Mouse (Mus musculus): ENCODE results near the gene Evl. TPM values are rescaled to one million over a fixed set of nuclear protein-coding genes. Genes with fewer than 3 reads are reported as not detected.

The Evl gene
- total RNA-seq, 2 experiments from 2014 or later: 407 to 409 TPM

DNA sequence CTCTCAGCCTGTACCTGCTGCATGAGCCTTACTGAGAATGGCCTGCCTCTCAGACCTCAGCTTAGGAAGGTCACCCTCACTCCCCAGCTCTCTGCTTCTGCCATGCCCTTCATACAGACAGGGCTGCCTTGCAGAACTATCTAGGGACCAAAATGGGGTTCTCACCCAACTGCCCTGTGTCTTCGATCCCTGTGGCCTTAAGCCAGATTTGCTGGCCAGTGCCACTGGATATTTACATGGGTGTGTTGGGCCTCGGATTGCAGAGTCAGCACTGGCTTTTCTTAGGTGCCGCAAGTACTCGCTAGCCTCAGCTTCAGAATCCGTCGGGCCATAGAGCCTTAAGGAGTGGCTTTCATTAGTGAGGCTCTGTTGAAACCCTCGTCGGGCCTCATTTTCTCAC lies 126.3 kb downstream of the Evl start:
- intact Hi-C loops (cut with DNase I): no loop called here
- DNase-seq (ENCODE audit: extremely low spot score in 1 of 2, low spot score in 2 of 2): no peak

DNA sequence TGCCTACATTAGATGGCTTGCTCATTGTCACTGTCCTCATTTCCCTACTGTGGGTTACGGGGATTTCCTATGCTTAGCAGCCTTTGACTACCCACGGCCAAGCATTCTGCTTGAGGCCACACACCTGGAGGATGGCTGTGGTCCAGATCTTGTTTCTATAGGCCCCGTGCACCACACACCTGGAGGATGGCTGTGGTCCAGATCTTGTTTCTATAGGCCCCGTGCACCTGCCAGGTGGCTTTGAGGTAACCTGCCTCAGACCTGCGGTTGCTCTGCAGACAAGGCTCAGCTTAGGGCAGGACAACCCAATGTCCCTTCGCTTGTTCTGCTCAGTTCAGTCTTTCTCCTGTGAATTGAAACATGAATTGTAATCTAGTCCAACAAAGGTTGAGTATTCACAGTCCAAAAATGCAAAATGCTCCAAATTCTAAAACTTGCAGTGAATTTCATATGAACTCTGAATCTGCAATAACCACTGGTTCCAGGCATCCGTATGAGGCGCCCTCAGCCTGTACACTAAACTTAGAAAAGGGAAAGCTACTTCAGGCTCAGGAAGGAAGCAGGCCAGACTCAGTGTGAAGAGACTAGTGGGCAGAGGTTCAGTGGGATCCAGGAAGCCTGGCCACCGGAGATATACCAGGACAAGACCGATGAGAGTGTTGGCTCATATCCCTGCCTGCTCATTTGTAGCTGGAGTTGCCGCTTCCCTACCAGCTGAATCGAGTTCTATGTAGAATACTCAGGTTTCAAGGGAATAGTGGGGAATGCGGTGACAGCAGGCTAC lies 127.9 kb downstream of the Evl start:
- intact Hi-C loops (cut with DNase I): no loop called here
- no peak for DNase-seq (ENCODE audit: extremely low spot score in 1 of 2, low spot score in 2 of 2)

DNA sequence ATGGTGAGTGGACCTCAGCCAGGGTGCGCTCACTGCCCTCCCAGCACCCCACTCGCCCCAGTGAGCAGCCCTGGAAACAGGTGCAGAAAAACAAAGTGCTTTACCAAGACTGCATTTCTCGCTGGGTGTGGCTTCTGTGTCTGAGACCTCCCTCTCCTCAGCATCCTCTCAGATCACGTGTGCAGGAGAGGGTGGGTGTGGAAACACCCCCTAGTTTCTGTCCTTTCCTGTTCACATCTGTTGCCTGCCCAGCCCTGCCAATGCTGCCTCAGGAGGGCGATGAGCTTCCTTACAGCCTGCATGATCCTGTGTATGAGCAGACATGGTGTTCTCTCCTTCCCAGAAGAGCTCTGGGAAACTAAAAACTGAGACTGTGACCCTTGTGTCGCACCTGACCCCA lies 131.9 kb downstream of the Evl start:
- intact Hi-C loops (cut with DNase I): no loop called here
- no peak for DNase-seq (ENCODE audit: extremely low spot score in 1 of 2, low spot score in 2 of 2)

DNA sequence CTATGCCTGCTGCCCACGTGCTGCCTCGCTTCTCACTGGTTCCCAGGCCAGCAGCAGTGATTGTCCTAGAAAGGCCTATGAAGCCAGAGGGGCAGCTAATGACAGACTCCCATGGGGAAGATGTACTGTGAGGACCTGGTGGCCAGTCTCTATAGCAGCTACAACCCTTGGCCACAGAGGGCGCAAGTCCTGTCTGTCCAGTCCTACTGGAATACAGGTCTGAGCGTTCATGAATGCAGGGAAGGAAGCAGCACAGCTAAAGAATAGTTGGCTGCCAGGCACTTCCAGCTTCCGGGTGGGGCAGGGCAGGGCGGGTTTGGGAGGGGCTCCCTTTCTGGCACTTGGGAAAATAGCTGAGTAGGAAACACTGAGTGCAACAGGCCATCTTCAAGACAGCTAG lies 132.4 kb downstream of the Evl start:
- DNase-seq (ENCODE audit: extremely low spot score in 1 of 2, low spot score in 2 of 2): no peak
- intact Hi-C loops (cut with DNase I): no loop called here

DNA sequence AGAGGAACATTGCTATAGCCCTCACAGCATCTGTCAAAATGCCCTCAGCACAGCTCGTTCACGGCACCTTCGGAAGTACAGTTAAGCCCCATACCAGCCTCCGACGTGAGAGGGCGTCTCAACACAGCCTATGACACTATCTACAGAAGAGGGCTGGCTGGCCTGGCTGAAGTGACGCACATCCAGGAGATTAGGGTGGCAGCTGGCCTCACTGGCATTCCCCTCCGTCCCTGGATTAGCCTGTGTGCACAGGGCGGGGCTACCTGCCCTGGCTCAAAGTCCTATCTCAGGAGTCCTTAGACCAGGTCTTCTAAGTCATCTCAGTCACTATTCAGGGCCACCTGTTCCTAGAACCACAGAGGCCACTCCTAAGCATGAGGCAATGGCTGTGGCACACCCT lies 134.6 kb downstream of the Evl start:
- intact Hi-C loops (cut with DNase I): no loop called here
- no peak for DNase-seq (ENCODE audit: extremely low spot score in 1 of 2, low spot score in 2 of 2)

DNA sequence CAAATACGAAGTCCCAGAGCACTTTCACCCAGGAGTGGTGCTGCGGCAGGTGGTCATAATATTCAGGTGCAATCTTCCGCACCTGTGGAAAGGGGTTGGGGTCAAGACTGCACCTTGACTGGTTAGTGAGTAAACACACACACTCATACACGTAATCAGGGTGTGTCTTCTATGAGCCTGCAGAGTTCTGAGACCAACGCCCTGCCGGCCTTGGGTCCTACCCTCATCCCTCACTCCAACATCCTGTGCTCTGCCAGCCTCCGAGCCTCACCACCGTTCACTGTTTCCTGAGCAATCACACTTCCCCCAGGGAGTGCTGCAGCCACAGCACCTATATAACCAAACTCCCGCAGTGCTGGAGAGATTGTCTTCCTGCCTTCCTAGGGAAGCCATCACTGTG lies 136.0 kb downstream of the Evl start:
- DNase-seq (ENCODE audit: extremely low spot score in 1 of 2, low spot score in 2 of 2): no peak
- intact Hi-C loops (cut with DNase I): no loop called here

DNA sequence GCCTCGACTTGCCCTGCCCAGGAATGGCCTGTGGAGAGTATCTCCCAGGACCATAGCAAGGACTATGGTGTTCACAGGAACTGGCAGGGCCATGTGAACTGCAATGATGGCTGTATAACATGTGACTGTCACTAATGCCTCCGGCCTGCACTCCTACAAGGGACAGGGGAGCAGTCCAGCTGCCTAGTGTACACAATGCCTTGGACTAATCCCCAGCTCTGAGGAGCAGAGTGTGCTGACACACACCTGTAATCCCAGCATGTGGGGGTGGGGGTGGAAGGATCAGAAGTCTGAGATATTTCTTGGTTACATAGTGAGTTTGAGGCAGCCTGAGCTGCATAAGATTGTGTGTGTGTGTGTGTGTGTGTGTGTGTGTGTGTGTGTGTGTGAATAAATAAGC lies 139.1 kb downstream of the Evl start:
- DNase-seq (ENCODE audit: extremely low spot score in 1 of 2, low spot score in 2 of 2): no peak
- intact Hi-C loops (cut with DNase I): no loop called here

DNA sequence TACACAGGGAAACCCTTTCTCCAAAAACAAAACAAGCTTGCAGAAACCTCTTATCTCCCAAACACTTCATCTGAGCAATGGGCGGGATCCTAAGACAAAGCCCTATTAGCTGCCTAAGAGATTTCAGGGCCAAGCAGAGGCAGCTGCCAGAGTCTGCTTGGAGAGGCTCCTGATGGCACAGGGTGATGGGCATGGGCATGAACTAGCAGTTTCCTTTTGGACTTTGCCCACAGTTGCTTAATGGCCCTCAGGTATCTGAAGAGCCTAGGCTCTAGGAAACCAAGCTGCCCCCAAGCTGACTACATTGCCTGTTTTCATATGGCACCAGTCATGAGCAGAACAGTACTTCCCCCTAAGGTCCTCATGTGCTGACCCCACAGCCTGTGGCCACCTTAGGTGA lies 139.7 kb downstream of the Evl start:
- intact Hi-C loops (cut with DNase I): no loop called here
- no peak for DNase-seq (ENCODE audit: extremely low spot score in 1 of 2, low spot score in 2 of 2)

DNA sequence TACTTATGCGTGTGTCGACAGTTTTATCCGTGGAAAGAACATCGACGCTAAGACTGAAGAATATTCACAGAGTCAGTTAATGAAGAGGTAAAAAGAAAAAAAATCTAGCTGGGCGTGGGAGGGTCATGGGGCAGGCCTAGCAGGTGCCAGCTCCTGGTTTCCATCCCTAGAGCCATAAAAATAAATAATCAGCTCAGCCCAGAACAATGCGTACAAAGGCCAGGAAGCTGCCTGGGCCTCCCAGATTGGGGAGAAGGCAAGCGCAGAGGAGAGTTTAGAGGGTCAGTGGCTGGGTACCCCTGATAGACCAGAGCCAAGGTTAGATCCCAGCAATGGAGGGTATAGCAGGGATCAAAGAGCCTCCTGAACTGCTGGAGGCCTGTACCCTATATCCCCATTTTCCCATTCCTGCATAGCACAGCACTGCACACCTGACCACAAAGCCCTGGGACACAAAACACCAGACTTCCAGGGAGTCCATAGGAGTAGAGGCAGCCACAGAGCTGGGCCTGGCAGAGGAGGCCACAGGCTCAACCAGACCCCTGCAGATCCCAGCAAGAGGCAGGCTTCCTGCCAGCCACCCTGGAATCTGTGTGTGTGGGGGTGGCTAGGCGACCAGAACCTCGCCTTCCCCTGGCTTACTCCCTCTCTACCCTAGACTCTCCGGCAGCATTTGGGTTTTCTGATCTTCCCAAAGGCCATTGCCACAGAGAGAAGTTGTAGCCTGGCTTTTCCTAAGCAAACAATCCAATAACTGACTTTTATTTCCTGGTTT lies 144.4 kb downstream of the Evl start:
- DNase-seq (ENCODE audit: extremely low spot score in 1 of 2, low spot score in 2 of 2): peak in 1 of 2 experiments; percentile 68
- intact Hi-C loops (cut with DNase I): no loop called here

DNA sequence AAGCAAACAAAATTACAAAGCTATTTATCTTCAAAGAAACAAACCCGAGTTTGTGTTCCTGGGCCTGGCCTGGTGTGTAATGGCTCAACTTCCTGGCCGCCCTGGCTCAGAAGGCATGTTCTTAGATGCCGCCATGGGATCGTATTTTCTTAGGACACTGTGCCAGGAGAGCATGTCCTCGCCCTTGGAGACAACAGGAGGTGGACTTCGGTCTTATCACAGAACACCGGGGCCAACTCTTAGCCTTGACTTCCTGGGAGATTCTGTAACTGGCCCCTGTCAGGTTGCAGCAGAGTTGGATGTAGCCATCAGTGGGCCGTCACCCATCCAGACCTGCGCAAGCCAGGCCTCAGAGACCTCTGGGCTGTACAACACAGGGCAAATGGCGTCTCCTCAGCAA lies 145.1 kb downstream of the Evl start:
- intact Hi-C loops (cut with DNase I): no loop called here
- DNase-seq (ENCODE audit: extremely low spot score in 1 of 2, low spot score in 2 of 2): no peak

DNA sequence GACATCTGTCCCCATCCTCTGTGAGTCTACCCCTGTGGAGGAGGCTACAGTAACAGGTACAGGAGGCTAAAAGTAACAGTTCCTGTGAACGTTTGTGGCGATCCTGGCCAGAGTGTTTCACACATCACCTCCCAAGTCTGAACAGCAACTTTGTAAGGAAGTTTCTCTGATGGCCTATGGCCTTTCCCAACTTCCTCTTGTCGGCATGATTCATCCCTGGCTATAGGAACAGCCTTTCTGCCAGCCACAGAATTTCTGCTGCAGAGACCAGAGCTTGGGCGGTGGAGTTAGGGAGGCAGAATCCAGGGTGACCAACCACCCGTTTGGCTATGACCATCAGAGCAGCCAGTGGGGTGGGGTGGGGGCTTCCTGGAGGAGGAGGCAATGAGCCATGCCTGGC lies 145.5 kb downstream of the Evl start:
- no peak for DNase-seq (ENCODE audit: extremely low spot score in 1 of 2, low spot score in 2 of 2)
- intact Hi-C loops (cut with DNase I): no loop called here

DNA sequence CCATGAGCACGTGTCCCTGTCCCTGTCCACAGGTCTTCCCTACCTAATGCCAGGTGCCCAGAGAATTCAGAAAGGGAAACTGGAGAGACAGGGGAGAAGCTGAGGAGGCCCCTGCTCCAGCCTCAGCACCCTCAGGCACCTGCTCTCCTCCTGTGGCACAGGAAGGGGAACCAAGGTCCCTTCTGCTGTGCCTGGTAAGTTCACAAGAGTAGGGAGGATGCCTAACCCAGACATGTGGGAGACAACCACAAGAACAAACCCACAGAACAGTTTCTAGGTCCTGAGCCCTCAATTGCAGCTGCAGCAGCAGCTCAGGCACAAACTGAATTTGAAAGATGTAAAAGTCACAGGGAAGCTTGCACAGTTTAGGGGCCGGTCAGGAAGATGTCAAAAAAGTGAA lies 146.7 kb downstream of the Evl start:
- no peak for DNase-seq (ENCODE audit: extremely low spot score in 1 of 2, low spot score in 2 of 2)
- intact Hi-C loops (cut with DNase I): no loop called here

DNA sequence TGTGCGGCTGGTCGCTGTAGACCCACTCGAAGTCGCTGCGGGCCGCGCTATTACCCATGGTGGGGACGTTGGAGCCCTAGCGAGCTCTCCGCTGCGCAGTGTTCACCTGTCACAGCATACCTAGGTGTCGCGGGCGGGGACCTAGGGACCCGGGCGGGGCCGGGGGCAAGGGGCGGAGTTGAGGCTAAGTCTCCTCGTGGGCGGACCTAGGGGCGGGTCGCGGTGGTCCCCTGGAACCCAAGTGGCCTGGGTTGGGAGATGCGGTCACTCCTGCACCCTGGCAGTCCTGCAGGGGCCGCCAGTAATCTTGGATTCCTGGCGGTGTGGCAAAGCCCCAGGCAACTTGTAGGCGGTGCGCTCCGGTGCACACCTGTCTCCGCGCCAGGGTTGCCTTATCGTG lies 147.7 kb downstream of the Evl start, which contains the start of gene Degs2:
Gene Degs2, minus strand, starts transcription at position 131 of the 400 bp plus-strand sequence.
- intact Hi-C loops (cut with DNase I): no loop called here
- DNase-seq (ENCODE audit: extremely low spot score in 1 of 2, low spot score in 2 of 2): no peak

DNA sequence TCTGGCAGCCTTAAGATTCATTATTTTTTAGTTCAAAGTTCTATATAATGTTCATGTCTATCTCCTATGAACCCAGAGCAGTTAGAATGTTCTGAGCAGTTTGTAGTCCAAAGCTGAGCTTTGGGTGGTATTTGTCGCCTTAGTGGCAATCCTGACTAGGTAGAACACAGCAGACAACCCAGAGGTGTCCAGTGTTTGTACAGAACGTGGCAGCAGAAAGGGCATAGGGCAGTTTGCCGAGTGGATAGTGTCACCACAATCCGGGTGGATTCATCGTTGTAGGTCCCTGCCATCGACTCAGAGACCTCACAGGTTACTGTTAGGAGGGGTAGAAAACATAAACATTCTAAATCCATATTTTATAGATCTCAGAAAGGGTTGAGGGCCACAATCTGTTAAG lies 151.0 kb downstream of the Evl start:
- DNase-seq (ENCODE audit: extremely low spot score in 1 of 2, low spot score in 2 of 2): no peak
- intact Hi-C loops (cut with DNase I): loop anchor here (5.0 kb wide), 1 partner anchor 52 kb away; no protein-coding TSS in a partner anchor

DNA sequence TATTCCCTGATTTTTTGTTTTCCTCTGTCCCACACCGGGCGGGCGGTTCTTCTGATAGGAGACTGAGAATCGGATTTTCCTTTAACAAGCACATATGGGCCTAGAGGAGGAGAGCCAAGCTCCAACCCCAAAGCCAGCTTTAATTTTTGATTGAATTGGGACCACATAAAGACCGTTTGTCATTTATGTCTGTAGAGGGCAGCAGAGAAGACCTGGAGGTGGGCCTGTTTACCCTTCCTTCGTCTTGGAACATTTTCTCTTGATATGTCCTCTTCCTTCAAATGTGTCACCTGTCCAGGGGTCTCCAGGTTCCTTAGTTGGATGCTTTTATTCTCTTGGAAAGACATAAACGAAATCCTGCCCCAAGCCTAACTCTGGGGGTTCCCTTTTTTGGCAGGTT lies 151.6 kb downstream of the Evl start:
- intact Hi-C loops (cut with DNase I): loop anchor here (5.0 kb wide), 1 partner anchor 51 kb away; no protein-coding TSS in a partner anchor
- DNase-seq (ENCODE audit: extremely low spot score in 1 of 2, low spot score in 2 of 2): no peak

DNA sequence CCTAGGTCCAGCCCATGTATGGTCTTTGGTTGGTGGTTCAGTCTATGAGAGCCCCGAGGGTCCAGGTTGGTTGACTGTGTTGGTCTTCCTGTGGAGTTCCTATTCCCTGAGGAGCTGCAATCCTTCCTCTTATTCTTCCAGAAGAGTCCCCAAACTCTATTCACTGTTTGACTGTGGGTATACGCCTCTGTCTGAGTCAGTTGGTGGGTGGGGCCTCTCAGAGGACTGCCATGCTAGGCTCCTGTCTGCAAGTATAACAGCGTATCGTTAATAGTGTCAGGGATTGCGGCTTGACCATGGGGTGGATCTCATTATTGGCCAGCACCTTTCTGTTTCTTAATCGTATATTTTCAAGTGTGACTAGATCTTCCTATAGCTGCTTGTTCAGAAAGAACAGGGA lies 154.9 kb downstream of the Evl start:
- intact Hi-C loops (cut with DNase I): loop anchor here (5.0 kb wide), 1 partner anchor 48 kb away; no protein-coding TSS in a partner anchor
- DNase-seq (ENCODE audit: extremely low spot score in 1 of 2, low spot score in 2 of 2): no peak

DNA sequence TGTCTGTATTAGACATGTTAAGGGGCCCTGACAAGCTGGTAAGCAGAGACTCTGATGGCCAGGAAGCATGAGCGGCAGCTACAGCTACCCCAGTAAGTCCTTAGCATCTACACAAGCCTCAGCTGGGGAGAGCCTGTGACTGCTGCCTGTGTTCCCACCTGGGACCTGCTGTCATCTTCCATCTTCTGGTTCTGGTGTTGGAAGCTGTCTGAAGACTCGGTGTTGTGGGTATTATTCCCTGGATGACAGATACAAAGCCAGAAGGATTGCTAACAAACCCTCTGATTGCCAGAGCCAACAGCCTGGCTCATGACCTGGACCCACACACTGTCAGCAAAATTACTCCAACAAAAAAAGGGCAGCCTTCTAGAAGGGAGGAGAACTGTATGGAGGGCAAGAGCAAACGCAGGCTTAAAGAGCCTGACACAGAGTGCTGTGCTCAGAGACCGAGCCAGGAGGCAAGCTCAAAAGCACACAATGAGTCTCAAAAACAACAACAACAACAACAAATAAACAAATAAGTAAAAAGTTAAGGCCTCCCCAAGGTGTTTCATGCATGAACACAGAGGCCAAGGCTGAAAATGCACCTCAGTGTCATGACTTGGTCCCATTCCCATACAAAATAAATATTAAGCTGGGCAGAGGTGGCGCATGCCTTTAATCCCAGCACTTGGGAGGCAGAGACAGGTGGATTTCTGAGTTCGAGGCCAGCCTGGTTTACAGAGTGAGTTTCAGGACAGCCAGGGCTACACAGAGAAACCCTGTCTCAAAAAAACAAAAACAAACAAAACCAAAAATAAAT lies 155.6 kb downstream of the Evl start:
- intact Hi-C loops (cut with DNase I): loop anchor here (5.0 kb wide), 1 partner anchor 47 kb away; no protein-coding TSS in a partner anchor
- DNase-seq (ENCODE audit: extremely low spot score in 1 of 2, low spot score in 2 of 2): no peak

DNA sequence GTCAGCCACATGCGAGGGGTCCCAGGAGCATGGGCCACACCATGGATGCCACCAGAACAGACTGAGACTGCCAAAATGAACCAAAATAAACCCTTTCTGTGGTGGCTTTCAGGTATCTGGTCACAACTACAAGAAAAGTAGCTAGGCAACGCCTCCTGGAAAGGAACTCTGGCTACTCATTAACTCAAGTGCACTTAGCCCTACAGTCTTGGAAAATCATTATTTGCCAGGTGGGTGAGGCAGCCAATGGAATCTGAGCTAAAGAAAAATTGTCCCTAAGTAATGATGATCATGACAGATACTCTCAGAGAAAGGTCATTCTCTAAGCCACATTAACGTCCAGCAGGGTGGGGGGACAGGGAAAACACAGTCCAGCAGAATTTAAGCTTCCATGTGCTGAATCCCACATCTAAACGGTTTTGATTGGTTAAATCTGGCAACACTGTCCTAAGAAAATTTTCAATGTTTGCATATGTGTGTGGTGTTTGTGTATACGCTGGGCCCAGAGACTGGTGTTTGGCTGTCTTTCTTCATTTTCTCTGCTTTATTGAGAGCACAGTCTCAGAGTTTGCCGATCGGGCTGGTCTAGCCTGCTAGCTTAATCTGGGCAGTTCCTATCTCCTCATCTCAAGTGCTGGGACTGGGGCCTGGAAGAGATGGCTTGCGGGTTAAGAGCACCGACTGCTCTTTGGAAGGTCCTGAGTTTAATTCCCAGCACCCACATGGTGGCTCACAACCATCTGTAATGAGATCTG lies 156.5 kb downstream of the Evl start:
- DNase-seq (ENCODE audit: extremely low spot score in 1 of 2, low spot score in 2 of 2): no peak
- intact Hi-C loops (cut with DNase I): no loop called here

DNA sequence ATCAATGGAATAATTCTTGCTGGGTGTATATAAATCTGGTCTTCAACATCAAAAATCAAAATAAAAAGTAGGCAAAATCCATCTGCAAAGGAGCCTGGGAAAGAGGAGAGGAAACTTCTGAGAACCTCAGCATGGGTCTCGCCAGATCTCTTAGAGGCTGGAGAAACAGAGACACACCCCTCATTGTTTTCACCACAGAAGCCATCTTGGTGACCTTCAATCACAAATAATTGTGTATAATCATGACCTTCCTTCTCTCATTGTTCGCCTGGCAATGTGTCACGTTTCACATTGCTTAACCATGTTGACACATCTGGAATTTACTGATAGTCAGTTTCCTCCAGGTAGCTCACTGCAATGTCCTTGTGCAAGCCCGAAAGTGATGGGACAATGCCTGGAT lies 158.0 kb downstream of the Evl start:
- DNase-seq (ENCODE audit: extremely low spot score in 1 of 2, low spot score in 2 of 2): no peak

More for the DNA sequence above, 158.0 kb downstream of the Evl start:
- intact Hi-C loops (cut with DNase I): no loop called here

Measured in left cerebral cortex, postnatal 10 days (tissue).